Mouse (Mus musculus): ENCODE measurements at regions not wholly inside any gene's neighbourhood (a gene's known extent, or its start where the extent isn't known, plus 50 kb on each side); places are given as distances from the start of the nearest gene placed in this dataset.

DNA sequence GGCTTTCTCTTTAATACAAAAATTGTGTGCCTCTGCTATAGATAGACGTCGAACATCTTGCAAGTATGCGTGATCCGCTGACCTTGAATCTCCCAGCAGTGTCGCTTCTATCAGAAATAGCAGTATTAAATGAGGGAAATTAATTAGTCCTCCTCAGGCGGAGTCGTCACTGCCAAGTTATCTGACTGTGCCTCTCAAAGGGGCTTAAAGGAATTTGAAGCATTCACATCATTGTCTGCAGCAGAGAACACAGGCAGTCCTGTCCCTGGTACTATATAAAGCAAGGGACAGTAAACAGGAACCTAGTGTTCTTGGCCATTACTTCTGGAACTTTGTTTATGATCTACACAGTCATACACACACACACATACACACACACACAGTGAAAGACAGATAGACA, 119.1 kb downstream of the Cox18 start:
- H3K36me3 ChIP-seq (ENCODE audit: control insufficient read depth, insufficient read depth, low read length), result no peaks in the 10 kb centered on the region
- TF ChIP-seq POLR2A (IDR thresholded peaks at IDR 0.05; ENCODE audit: low read depth, low read length) (no peak), CTCF (conservative IDR thresholded peaks at IDR 0.05; ENCODE audit: insufficient read depth, insufficient read length, low read depth, low read length) (no peak)
- no peaks in the 10 kb centered on the region for H3K4me1 ChIP-seq (ENCODE audit: control insufficient read depth, insufficient read depth, low read length)
- no peaks in the 10 kb centered on the region for H3K27me3 ChIP-seq (replicated peaks; ENCODE audit: control insufficient read depth, insufficient read depth, low read length)
- no peak for DNase-seq
- H3K4me3 ChIP-seq (ENCODE audit: insufficient read depth, low read depth, low read length), result no peak overlapping the region
- WGBS, result 71% methylated on average over 7 of the region's 7 CpGs
- no peak overlapping the region for H3K27ac ChIP-seq (ENCODE audit: insufficient read depth, low read depth, low read length)

DNA sequence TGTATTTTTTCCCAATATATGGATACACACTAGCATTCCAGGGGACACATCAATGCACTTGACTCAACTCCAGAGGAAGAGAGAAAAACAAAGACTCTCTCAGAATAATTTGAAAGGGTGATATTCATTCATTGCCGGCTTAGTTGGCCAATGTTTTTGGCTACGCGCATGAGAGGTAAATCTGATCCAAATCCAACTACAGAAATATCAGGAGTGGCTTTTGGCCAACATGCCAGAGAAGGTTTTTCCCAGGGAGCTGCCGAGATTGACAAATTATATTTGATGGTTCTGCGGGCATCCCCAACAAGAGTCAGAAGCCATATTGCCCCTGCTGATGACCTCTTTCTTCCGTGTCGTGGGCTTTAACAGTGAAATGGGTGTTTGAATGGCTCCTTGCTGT, 135.3 kb downstream of the Cox18 start:
- 89% methylated on average over 7 of the region's 7 CpGs for WGBS
- H3K27ac ChIP-seq (ENCODE audit: insufficient read depth, low read depth, low read length), result no peak overlapping the region

DNA sequence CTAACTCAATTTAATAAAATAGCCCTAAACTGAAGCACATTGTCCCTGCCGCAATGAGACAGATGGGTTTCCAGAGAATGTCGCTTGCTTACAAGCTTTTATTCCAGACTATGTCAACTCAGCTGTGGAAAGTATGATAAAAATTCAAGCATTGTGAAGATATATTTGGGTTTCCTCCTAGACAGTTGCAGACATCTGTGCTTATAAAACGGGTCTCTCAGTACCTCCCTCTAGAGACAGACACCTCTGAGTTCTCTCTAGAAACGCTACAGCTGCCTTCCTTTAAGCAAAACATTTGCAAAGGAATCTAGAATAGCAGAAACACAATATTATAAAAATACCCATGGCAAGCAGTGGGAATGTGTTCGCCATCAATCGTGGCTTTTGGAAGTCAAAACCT, 137.3 kb downstream of the Cox18 start:
- no peaks in the 10 kb centered on the region for H3K36me3 ChIP-seq (ENCODE audit: control insufficient read depth, insufficient read depth, low read length)
- no peak overlapping the region for H3K4me3 ChIP-seq (ENCODE audit: insufficient read depth, low read depth, low read length)
- DNase-seq, result no peak
- no peaks in the 10 kb centered on the region for H3K27me3 ChIP-seq (replicated peaks; ENCODE audit: control insufficient read depth, insufficient read depth, low read length)
- TF ChIP-seq CTCF (conservative IDR thresholded peaks at IDR 0.05; ENCODE audit: insufficient read depth, insufficient read length, low read depth, low read length), result no peak
- TF ChIP-seq POLR2A (IDR thresholded peaks at IDR 0.05; ENCODE audit: low read depth, low read length), result no peak
- WGBS, result 56% methylated on average over 6 of the region's 6 CpGs
- H3K27ac ChIP-seq (ENCODE audit: insufficient read depth, low read depth, low read length), result no peak overlapping the region
- no peaks in the 10 kb centered on the region for H3K4me1 ChIP-seq (ENCODE audit: control insufficient read depth, insufficient read depth, low read length)

More for the DNA sequence above, 135.3 kb downstream of the Cox18 start:
- DNase-seq, result no peak
- no peaks in the 10 kb centered on the region for H3K27me3 ChIP-seq (replicated peaks; ENCODE audit: control insufficient read depth, insufficient read depth, low read length)
- no peaks in the 10 kb centered on the region for H3K36me3 ChIP-seq (ENCODE audit: control insufficient read depth, insufficient read depth, low read length)
- TF ChIP-seq CTCF (conservative IDR thresholded peaks at IDR 0.05; ENCODE audit: insufficient read depth, insufficient read length, low read depth, low read length), result no peak
- no peak for TF ChIP-seq POLR2A (IDR thresholded peaks at IDR 0.05; ENCODE audit: low read depth, low read length)
- no peak overlapping the region for H3K4me3 ChIP-seq (ENCODE audit: insufficient read depth, low read depth, low read length)
- no peaks in the 10 kb centered on the region for H3K4me1 ChIP-seq (ENCODE audit: control insufficient read depth, insufficient read depth, low read length)

DNA sequence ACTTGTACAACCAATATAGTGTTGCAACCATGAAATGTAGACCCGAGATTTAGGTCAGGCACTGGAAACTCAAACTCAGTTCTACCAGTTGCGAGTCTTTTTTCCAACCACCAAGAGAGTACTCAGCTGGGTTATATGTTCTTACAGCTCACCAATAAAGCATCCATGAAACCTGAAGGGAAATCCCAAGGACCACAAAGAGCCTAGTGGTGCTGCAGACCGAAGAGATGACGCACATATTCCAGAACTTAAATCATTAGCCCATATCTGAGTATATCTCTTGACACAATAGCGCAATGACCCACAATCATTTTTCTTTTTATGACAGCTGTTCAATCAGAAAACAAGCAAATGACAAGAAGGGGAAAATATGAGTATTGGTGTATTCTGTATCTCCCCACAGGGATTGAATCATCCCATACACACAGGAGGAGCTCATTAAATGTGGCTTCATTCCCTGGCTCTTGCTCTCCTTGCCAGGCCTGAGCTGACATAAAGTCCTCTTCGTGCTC, 146.7 kb downstream of the Cox18 start:
- DNase-seq, result no peak
- H3K27ac ChIP-seq (ENCODE audit: insufficient read depth, low read depth, low read length), result no peak overlapping the region
- no peak for TF ChIP-seq POLR2A (IDR thresholded peaks at IDR 0.05; ENCODE audit: low read depth, low read length)
- no peak for TF ChIP-seq CTCF (conservative IDR thresholded peaks at IDR 0.05; ENCODE audit: insufficient read depth, insufficient read length, low read depth, low read length)
- H3K4me1 ChIP-seq (ENCODE audit: control insufficient read depth, insufficient read depth, low read length), result no peaks in the 10 kb centered on the region
- no peak overlapping the region for H3K4me3 ChIP-seq (ENCODE audit: insufficient read depth, low read depth, low read length)
- H3K36me3 ChIP-seq (ENCODE audit: control insufficient read depth, insufficient read depth, low read length), result no peaks in the 10 kb centered on the region
- WGBS, result 88% methylated on average over 6 of the region's 6 CpGs
- no peaks in the 10 kb centered on the region; the same call in 1 of the 2 replicates for H3K27me3 ChIP-seq (replicated peaks; ENCODE audit: control insufficient read depth, insufficient read depth, low read length)

DNA sequence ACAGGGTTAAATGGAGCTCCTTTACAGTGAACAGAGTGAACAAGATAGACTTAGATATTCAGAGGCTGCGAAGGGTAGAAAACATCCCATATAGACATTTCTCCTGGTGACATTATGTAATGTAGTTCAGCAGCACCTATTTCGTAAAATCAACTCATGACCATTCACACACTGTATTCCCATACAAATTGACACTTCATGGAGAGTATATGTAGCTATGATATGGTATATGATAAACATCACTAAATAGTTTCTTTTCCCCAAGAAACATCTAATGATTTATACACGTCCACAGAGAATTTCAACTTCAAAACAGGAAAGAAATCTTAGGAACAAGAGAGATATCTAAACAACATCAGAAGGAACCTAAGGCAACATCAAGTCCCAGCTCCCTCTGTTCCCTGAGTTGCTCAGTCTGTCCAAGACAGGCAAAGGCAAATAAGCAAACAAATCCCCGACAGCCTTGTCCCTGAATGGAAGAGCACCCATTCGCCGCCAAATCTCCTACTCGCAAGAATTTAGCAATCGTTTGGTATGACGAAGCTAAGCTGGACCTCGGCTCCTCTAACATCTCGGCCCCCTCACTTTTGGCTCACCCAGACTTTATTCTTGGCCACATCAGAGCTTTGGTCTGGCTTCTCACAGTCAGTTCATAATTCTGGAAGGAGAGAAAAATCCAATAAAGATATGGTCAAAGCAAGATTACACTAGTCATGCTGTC, 148.0 kb downstream of the Cox18 start:
- Histone ChIP-seq H3K4me1 (ENCODE audit: control insufficient read depth, insufficient read depth, low read length) (no peaks in the 10 kb centered on the region), H3K4me3 (ENCODE audit: insufficient read depth, low read depth, low read length) (no peak overlapping the region), H3K27ac (ENCODE audit: insufficient read depth, low read depth, low read length) (no peak overlapping the region), H3K27me3 (replicated peaks; ENCODE audit: control insufficient read depth, insufficient read depth, low read length) (no peaks in the 10 kb centered on the region; the same call in 1 of the 2 replicates), H3K36me3 (ENCODE audit: control insufficient read depth, insufficient read depth, low read length) (no peaks in the 10 kb centered on the region)
- WGBS, result 86% methylated on average over 11 of the region's 11 CpGs
- no peak for DNase-seq
- TF ChIP-seq CTCF (conservative IDR thresholded peaks at IDR 0.05; ENCODE audit: insufficient read depth, insufficient read length, low read depth, low read length) (no peak), POLR2A (IDR thresholded peaks at IDR 0.05; ENCODE audit: low read depth, low read length) (no peak)

DNA sequence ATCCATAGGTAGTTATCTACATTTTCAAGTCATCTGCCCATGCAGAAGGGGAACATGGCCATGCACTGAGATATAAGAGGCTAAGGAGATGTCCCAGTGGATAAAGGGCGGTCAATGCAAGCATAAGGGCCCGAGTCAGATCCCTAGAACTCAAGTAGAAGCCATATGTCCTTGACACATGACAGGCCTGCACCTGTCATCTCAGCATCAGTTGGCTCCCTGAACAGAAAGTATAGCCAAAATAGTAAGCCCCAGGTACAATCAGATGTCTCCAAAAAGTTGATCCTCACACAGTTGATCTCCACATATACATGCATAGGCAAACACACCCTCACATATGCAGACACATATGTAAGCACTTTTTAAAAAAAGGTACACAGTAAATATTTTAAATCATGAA, 152.0 kb downstream of the Cox18 start:
- H3K4me3 ChIP-seq (ENCODE audit: insufficient read depth, low read depth, low read length), result no peak overlapping the region
- 86% methylated on average over 2 of the region's 2 CpGs for WGBS
- no peaks in the 10 kb centered on the region for H3K36me3 ChIP-seq (ENCODE audit: control insufficient read depth, insufficient read depth, low read length)
- no peak for TF ChIP-seq POLR2A (IDR thresholded peaks at IDR 0.05; ENCODE audit: low read depth, low read length)
- TF ChIP-seq CTCF (conservative IDR thresholded peaks at IDR 0.05; ENCODE audit: insufficient read depth, insufficient read length, low read depth, low read length), result no peak
- H3K27me3 ChIP-seq (replicated peaks; ENCODE audit: control insufficient read depth, insufficient read depth, low read length), result no peaks in the 10 kb centered on the region; the same call in 1 of the 2 replicates
- no peaks in the 10 kb centered on the region for H3K4me1 ChIP-seq (ENCODE audit: control insufficient read depth, insufficient read depth, low read length)
- no peak for DNase-seq
- H3K27ac ChIP-seq (ENCODE audit: insufficient read depth, low read depth, low read length), result no peak overlapping the region

DNA sequence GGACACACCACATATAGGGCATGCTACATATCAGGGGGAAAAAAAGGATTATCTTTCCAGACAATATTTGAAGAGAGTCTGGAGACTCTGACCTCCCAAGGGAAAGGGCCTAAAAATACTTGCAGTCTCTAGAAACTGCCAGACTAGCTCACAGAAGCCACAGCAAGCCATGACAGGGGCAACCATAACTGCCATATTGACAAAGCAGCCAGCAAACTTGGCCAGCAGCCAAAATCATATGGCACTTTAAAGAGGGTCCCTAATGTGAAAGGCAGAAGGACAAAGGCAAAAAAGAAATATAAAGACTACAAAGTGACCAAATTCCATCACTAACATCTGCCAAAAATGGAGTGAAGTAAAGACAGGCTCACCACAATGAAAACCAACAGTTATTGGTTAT, 155.2 kb downstream of the Cox18 start:
- no peaks in the 10 kb centered on the region for H3K36me3 ChIP-seq (ENCODE audit: control insufficient read depth, insufficient read depth, low read length)
- TF ChIP-seq POLR2A (IDR thresholded peaks at IDR 0.05; ENCODE audit: low read depth, low read length), result no peak
- TF ChIP-seq CTCF (conservative IDR thresholded peaks at IDR 0.05; ENCODE audit: insufficient read depth, insufficient read length, low read depth, low read length), result no peak
- no peak for DNase-seq
- no peaks in the 10 kb centered on the region for H3K4me1 ChIP-seq (ENCODE audit: control insufficient read depth, insufficient read depth, low read length)
- no peaks in the 10 kb centered on the region; the same call in 1 of the 2 replicates for H3K27me3 ChIP-seq (replicated peaks; ENCODE audit: control insufficient read depth, insufficient read depth, low read length)
- H3K27ac ChIP-seq (ENCODE audit: insufficient read depth, low read depth, low read length), result no peak overlapping the region
- H3K4me3 ChIP-seq (ENCODE audit: insufficient read depth, low read depth, low read length), result no peak overlapping the region
